Mouse (Mus musculus) forebrain, embryonic 10.5 days (tissue): ENCODE data around the gene Tfpt. TPM values are rescaled to one million over a fixed set of nuclear protein-coding genes. Genes with fewer than 3 reads are reported as not detected.

Experiments
- DNase-seq: peaks from one replicate; pipeline ENCODE4 v3.0.0-alpha.2; 2017; ENCODE audit warnings: low spot score; ENCODE audit errors: extremely low spot score
- H3K27ac ChIP-seq: fragments of 300-500 bp; sonication (generic); 2 replicates; pipeline ENCODE4 v1.5.1; 2016; ENCODE audit warnings: mild to moderate bottlenecking
- H3K27me3 ChIP-seq: fragments of 300-500 bp; sonication (generic); 2 replicates; pipeline ENCODE4 v1.6.1; 2016; ENCODE audit warnings: mild to moderate bottlenecking; ENCODE audit not compliant: poor library complexity, severe bottlenecking
- H3K36me3 ChIP-seq: fragments of 300-500 bp; sonication (generic); replicated peaks from 2 replicates; pipeline ENCODE4 v1.6.1; 2016; ENCODE audit warnings: mild to moderate bottlenecking, moderate library complexity
- H3K4me1 ChIP-seq: fragments of 300-500 bp; sonication (generic); 2 replicates; pipeline ENCODE4 v1.6.1; 2016
- H3K4me3 ChIP-seq: fragments of 300-500 bp; sonication (generic); 2 replicates; pipeline ENCODE4 v1.5.1; 2016; ENCODE audit warnings: mild to moderate bottlenecking, moderate library complexity
- H3K9me3 ChIP-seq: fragments of 300-500 bp; sonication (generic); 2 replicates; pipeline ENCODE4 v1.6.1; 2016; ENCODE audit warnings: mild to moderate bottlenecking, moderate library complexity
- WGBS: fragments of 180-500 bp; shearing (Covaris S2); methylation state at CpG from one replicate; pipeline ENCODE4 v1.1.7; 2016; 5-methylcytosine and 5-hydroxymethylcytosine counted together
- polyA plus RNA-seq: library from polyadenylated mRNA; unstranded; fragments of >200 nt; fragmentation: Nextera tagmentation; extraction: Ambion mirVana; gene quantifications from 2 replicates; pipeline ENCODE4 v1.2.1, GENCODE M21; 2016

Gene Tfpt
- polyA plus RNA-seq, 1 experiment from 2014 or later: 29.0 TPM

DNA sequence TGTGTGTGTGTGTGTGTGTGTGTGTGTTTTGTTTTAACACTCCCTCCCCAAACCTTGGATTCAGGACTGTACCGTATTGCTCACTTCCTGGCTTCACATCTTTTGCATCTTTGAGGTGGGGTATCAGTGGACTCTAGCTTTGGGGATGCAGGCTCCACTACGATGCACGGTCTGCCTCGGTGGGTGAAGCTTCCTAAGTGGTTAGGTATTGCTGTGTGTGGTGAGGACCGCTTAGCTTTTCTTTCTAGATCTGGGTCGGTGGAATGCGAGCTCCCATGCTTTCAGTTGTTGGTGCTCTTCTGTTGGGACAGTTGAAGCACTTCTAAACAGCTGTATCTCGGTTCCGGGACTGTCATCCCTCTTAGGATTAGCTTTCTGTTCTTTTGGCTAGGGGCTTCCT, 16.5 kb upstream of the Tfpt start:
- DNase-seq: no peak
- Histone ChIP-seq H3K9me3 (no peaks in the 10 kb centered on the region), H3K27ac (peak overlapping the region; percentile 97), H3K4me3 (peak overlapping the region; percentile 99), H3K4me1 (peaks cover 40% of the 10 kb centered on the region), H3K27me3 (no peaks in the 10 kb centered on the region), H3K36me3 (peaks cover 57% of the 10 kb centered on the region)
- WGBS: 30% methylated on average over 9 of the region's 9 CpGs

DNA sequence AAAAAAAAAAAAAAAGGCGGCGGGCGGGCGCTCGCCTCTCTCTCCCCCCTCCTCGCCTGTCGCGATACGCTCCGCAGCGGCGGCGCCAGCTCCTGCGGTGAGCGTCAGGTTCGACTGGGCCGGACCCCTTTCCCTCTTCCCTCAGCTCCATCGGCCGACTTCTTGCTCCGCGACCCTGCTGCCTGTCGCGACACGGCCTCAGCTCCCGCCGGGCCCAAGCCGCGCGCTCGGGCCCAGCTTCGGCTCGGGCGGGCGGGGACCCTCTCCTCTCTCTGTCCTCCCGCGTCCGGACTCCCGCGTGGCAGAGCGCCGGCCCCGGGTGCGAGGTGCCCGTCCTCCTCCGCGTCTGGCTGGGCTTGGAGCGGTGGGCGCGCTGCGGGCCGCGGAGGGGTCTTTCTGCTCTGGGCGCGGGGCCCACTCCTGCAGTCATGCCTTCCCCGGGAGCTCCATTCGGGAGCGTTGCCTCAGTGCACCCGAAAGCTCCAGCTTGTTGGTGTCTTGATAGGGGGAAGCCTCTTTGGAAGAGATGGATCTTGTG, 15.8 kb upstream of the Tfpt start:
- H3K9me3 ChIP-seq: no peaks in the 10 kb centered on the region
- peak overlapping the region; percentile 97 for H3K27ac ChIP-seq
- DNase-seq: peak; percentile 34
- peaks cover 57% of the 10 kb centered on the region for H3K36me3 ChIP-seq
- peaks cover 40% of the 10 kb centered on the region for H3K4me1 ChIP-seq
- under 1% methylated on average over 57 of the region's 58 CpGs for WGBS
- no peaks in the 10 kb centered on the region for H3K27me3 ChIP-seq
- H3K4me3 ChIP-seq: peak overlapping the region; percentile 99

DNA sequence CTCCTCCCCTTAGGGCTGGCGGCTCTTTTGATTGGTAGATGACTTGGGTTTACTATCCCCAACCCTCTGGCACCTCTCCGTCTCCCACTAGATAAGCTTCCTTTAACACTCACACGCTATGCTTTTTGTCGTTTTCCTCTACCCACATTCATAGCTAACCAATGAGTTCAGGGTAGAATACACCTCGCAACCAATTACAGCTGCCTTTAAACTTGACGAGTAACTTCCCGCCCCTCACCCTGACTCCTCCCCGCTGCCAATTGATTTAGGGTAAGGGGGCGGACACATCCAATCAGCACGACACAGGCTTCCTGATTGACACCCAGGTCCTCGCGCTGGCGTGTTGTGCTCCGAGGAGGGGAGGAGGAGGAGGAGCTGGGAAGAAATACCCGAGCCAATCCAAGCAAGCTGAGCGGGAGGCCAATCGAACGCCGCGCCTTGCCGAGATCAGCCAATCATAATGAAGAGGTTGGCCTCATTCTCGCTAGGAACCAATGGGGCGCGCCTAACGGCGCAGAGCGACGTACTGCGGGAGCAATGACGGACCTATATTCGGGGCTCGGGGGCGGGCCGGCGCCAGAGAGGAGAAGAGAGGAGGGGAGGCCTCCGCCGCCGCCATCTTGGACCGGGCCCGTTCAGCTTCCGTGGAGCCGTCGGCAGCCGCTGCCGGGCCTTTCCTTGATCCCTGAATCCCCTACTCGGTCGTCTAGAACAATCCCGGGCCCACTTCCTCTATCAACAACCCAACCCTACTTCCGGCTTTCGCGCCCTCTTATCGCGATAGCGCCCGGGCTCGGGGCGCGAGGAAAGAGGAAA, 15.2 kb upstream of the Tfpt start, which contains the start of gene Cnot3:
Gene Cnot3 (plus strand): TSS at position 597 of the 816 bp plus-strand sequence.
- Histone ChIP-seq H3K36me3 (peaks cover 57% of the 10 kb centered on the region), H3K27me3 (no peaks in the 10 kb centered on the region), H3K27ac (peak within 1 kb of the TSS; percentile 97), H3K4me3 (peak within 1 kb of the TSS; percentile 99), H3K9me3 (no peaks in the 10 kb centered on the region), H3K4me1 (peaks cover 40% of the 10 kb centered on the region)
- under 1% methylated on average over 58 of the region's 58 CpGs for WGBS
- peak; percentile 99 for DNase-seq

DNA sequence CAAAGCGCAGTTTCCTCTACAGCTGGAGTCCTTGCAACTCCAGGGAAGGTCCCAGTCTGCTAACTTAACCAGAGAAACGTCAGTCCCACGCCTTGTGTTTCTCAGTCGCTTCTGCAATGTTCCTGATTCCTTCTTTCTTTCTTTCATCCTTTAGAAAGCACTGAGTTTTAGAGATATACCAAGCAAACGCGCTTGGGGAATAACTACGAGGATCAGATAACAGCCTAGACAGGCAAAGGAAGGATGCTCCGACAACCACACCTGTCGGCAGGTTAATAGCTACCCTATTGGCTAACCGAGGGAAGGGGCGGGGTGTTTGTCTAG, 14.6 kb upstream of the Tfpt start:
- Histone ChIP-seq H3K27ac (peak overlapping the region; percentile 97), H3K9me3 (no peaks in the 10 kb centered on the region), H3K4me3 (peak overlapping the region; percentile 99), H3K4me1 (peaks cover 40% of the 10 kb centered on the region), H3K36me3 (peaks cover 59% of the 10 kb centered on the region), H3K27me3 (no peaks in the 10 kb centered on the region)
- no peak for DNase-seq
- WGBS: 0% methylated on average over 11 of the region's 11 CpGs

DNA sequence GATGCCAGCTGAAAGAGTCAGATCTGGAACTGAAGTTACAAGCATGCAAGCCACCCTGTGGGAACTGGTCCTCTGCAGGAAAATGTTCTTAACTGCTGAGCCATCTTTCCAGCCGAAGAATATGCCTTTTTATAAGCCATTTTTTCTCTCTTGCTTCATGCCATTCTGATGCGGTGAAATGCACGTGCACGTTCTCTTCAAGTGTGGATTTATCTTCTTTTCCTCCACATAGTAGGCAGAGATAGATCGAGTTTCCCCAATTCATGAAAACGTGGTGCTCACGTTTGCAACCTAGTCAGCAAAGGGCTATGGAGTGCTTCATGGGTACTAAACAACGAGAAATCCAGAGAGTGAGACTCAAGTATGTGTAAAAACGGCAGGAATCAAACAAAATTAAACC, 14.1 kb upstream of the Tfpt start:
- Histone ChIP-seq H3K27me3 (no peaks in the 10 kb centered on the region), H3K4me3 (peak overlapping the region; percentile 99), H3K9me3 (no peaks in the 10 kb centered on the region), H3K4me1 (peaks cover 37% of the 10 kb centered on the region), H3K27ac (peak overlapping the region; percentile 97), H3K36me3 (peaks cover 60% of the 10 kb centered on the region)
- WGBS: 26% methylated on average over 9 of the region's 9 CpGs
- DNase-seq: no peak

DNA sequence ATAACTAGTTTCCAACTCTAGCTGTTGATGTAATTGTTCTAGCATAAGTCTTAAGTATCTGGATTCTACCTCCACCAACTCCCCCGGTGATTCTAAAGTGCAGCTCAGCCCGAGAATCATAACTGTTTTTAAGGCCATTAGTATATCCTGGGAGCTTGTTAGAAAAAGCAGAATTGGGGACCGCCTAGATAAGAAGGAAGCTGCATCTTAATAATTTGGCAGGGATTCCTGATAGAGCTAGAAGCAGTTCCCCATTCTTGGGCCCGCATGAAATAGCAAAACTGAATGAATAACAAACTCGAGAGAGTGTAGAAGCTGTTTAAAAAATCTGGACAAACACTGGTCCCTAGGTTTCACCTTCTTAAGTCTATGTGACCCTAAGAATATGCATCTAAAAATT, 13.7 kb upstream of the Tfpt start:
- H3K4me3 ChIP-seq: peak overlapping the region; percentile 99; the same call in 1 of the 2 replicates
- H3K27ac ChIP-seq: no peak overlapping the region
- H3K27me3 ChIP-seq: no peaks in the 10 kb centered on the region
- peaks cover 33% of the 10 kb centered on the region for H3K4me1 ChIP-seq
- WGBS: 75% methylated on average over 5 of the region's 5 CpGs
- H3K36me3 ChIP-seq: peaks cover 60% of the 10 kb centered on the region
- no peak for DNase-seq
- H3K9me3 ChIP-seq: no peaks in the 10 kb centered on the region

DNA sequence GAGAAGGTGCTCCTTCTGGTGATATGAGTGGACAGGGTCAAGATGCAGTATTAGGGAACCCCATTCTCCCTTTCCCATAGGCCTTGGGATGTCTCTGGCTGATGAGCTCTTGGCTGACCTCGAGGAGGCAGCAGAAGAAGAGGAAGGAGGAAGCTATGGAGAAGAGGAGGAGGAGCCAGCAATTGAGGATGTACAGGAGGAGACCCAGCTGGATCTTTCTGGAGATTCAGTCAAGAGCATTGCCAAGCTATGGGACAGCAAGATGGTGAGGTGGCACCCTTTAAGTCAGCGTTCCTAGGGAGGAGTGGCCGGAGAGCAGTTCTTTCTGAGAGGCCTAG, 718 bp upstream of the Tfpt start:
- Histone ChIP-seq H3K36me3 (peaks cover 55% of the 10 kb centered on the region), H3K27ac (peak overlapping the region; percentile 88)
- no peak for DNase-seq

DNA sequence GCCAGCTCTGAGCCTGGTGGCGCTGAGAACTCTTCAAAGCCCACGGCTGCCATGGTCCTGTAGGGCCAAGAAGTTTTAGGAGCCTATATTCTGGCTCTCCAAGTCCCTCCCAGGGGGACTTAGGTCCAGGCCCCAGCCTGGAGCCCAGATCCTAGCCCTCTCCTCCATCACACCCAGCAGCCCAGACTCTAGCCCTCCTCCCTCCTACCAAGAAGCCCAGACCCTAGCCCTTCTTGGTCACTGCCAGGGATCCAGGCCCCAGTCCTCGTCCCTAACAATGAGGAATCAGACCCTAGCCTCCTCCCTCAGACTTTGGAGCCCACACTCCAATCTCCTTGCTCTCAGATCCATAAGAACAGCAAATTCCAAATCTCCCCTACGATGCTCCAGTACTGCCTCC, 699 bp downstream of the Tfpt start:
- 26% methylated on average over 4 of the region's 4 CpGs for WGBS
- Histone ChIP-seq H3K27me3 (no peaks in the 10 kb centered on the region), H3K27ac (peak overlapping the region; percentile 88), H3K4me1 (peaks cover 22% of the 10 kb centered on the region), H3K9me3 (no peaks in the 10 kb centered on the region), H3K36me3 (peaks cover 55% of the 10 kb centered on the region), H3K4me3 (peak overlapping the region; percentile 77)
- DNase-seq: no peak

More for the DNA sequence above, 718 bp upstream of the Tfpt start:
- peaks cover 22% of the 10 kb centered on the region for H3K4me1 ChIP-seq
- no peaks in the 10 kb centered on the region for H3K27me3 ChIP-seq
- WGBS: 65% methylated on average over 3 of the region's 3 CpGs
- peak overlapping the region; percentile 77 for H3K4me3 ChIP-seq
- H3K9me3 ChIP-seq: no peaks in the 10 kb centered on the region

DNA sequence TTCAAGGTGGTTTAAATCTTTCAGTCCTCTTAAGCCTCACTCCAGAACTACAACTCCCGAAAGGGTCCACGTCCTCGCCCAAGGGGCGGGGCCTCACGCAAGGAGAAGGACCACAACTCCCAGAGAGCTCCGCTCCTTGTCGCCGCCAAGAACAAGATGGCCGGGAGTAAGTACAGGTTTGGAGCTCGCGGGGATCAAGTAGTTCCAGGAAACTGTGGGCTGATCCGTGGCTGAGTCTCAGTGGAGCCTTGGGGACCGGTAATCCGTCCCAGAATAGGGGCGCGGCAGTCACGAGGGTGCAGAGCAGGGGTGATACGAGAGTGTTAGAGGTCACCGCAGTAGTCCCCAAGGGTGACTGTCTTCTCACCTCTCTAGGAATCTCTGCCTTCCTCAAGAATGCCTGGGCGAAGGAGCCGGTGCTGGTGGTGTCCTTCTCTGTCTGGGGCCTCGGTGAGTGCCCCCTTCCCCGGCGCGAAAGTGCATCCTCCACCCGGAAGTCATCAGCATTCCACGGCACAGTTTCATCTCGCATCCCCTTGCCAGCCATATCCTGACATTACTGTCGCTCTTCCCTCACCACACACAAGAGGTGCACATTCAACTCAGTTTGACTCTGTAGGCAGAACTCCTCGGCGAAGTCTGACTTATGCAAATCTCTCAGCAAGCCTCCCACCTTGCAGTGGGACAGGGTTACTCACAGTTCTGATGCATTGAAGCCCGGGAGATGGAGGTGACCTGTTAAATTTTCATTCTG, 12.3 kb downstream of the Tfpt start, which contains the start of gene Ndufa3:
Gene Ndufa3 (plus strand): TSS at position 132 of the 754 bp plus-strand sequence.
- H3K27me3 ChIP-seq: no peaks in the 10 kb centered on the region
- H3K27ac ChIP-seq: peak within 1 kb of the TSS; percentile 88
- WGBS: 1% methylated on average over 32 of the region's 32 CpGs
- peak; percentile 85 for DNase-seq
- H3K4me1 ChIP-seq: peaks cover 10% of the 10 kb centered on the region
- H3K9me3 ChIP-seq: no peaks in the 10 kb centered on the region
- peaks cover 34% of the 10 kb centered on the region for H3K36me3 ChIP-seq
- H3K4me3 ChIP-seq: peak within 1 kb of the TSS; percentile 78

DNA sequence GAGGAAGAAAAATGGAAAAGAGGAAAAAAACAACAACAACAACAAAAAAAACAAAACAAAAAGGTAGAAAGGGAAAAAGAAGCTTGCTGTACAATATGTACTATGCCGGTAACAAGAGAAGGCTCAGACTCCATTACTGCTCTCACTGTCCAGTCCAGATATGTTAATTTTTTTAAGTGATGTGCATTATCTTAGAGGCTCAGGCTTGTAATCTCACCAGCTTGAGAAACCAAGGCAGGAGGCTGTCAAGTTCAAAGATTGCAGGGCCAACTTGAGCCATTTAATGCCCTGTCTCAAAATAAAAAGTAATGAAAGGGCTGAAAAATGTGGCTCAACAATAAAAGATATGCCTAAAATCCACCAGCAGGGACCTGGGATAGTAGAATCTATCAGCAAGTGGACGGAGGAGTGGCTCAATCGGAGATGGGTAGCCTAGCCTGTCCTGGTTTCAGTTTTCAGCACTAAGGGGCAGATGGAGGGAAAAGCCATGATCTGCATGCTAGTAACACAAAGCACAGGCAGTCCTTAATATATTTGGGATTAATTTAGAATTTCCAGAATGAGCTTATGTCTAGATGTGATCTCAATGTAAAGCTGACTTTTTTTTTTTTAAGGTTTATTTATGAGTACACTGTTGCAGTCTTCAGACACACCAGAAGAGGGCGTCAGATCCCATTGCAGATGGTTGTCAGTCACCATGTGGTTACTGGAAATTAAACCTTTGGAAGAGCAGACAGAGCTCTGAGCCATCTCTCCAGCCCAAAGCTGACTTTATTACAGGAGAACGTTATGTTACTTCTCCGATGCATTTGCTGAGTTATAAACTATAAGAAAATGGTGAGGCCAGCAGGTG, 13.1 kb downstream of the Tfpt start:
- no peaks in the 10 kb centered on the region for H3K27me3 ChIP-seq
- DNase-seq: no peak
- H3K4me1 ChIP-seq: peaks cover 10% of the 10 kb centered on the region
- H3K9me3 ChIP-seq: no peaks in the 10 kb centered on the region
- H3K36me3 ChIP-seq: peaks cover 26% of the 10 kb centered on the region
- no peak overlapping the region for H3K27ac ChIP-seq
- peak overlapping the region; percentile 78 for H3K4me3 ChIP-seq
- WGBS: 38% methylated on average over 6 of the region's 6 CpGs

DNA sequence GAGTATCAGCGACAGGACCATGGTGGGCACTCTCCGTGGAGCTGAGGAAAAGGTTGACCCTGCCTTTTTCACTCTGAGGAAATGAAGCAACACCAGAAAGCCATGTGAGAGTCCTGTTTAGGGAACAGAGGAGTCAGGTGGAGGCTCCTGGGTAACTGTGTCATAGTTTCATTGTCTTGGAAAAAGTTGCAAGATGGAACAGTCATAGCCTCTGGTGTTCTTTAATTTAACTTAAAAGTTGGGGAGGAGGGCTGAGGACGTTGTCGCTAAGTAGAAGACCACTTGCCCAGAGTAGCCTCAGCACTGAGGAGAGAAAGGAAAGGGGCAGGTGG, 13.7 kb downstream of the Tfpt start, which contains the start of gene Oscar:
Gene Oscar (minus strand): TSS at position 101 of the 332 bp plus-strand sequence.
- DNase-seq: no peak
- Histone ChIP-seq H3K27ac (no peak within 1 kb of the TSS), H3K27me3 (no peaks in the 10 kb centered on the region), H3K4me1 (peaks cover 10% of the 10 kb centered on the region), H3K4me3 (peak within 1 kb of the TSS; percentile 78), H3K36me3 (peaks cover 21% of the 10 kb centered on the region), H3K9me3 (no peaks in the 10 kb centered on the region)
- WGBS: 82% methylated on average over 4 of the region's 4 CpGs

DNA sequence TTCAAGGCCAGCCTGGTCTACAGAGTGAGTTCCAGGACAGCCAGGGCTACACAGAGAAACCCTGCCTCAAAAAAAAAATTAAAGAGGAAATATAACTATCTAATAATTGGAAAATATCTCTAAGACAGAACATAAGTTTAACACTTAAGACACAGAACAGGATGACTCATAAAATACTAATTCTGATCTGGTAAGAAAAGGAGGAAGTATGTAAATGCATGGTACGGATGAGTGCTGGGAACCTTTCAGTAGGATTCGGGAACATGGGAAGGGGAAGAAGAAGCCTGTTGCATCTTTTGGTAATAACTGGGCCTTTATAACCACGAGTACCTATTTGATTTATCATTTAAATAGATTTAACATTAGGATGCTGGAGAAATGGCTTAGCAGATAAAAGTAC, 15.7 kb downstream of the Tfpt start:
- H3K4me1 ChIP-seq: peaks cover 8% of the 10 kb centered on the region
- no peak overlapping the region for H3K4me3 ChIP-seq
- H3K27ac ChIP-seq: no peak overlapping the region
- peaks cover under 1% of the 10 kb centered on the region; the same call in 1 of the 2 replicates for H3K36me3 ChIP-seq
- DNase-seq: no peak
- no peaks in the 10 kb centered on the region for H3K9me3 ChIP-seq
- no peaks in the 10 kb centered on the region for H3K27me3 ChIP-seq
- WGBS: 78% methylated on average over 3 of the region's 3 CpGs
